Mouse (Mus musculus) spleen, adult 10 weeks (tissue): Measurements from ENCODE around the gene Pelp1. TPM values are rescaled to one million over a fixed set of nuclear protein-coding genes. Genes with fewer than 3 reads are reported as not detected.

Experiments used
- polyA plus RNA-seq: library from polyadenylated mRNA; stranded (reverse); fragments of 350-450 nt; fragmentation: Illumina TruSeq; extraction: RNeasy Lipid Tissue Mini Kit (QIAGEN cat#74804); gene quantifications from one replicate; pipeline ENCODE4 v1.2.3, GENCODE M21; 2015; ENCODE audit warnings: low replicate concordance; ENCODE audit not compliant: insufficient read depth

Gene Pelp1
- polyA plus RNA-seq = 11.0 TPM

GRCm38 (mm10) chr11:70409594-70410296 lies at the start of gene Pelp1:
Gene Pelp1 (minus strand): TSS chr11:70410031.

GRCm38 (mm10) chr11:70458688-70459600 lies 49.1 kb upstream of the Pelp1 start, which contains the start of gene Zmynd15:
Gene Zmynd15 (plus strand): TSS chr11:70459433.

DNA sequence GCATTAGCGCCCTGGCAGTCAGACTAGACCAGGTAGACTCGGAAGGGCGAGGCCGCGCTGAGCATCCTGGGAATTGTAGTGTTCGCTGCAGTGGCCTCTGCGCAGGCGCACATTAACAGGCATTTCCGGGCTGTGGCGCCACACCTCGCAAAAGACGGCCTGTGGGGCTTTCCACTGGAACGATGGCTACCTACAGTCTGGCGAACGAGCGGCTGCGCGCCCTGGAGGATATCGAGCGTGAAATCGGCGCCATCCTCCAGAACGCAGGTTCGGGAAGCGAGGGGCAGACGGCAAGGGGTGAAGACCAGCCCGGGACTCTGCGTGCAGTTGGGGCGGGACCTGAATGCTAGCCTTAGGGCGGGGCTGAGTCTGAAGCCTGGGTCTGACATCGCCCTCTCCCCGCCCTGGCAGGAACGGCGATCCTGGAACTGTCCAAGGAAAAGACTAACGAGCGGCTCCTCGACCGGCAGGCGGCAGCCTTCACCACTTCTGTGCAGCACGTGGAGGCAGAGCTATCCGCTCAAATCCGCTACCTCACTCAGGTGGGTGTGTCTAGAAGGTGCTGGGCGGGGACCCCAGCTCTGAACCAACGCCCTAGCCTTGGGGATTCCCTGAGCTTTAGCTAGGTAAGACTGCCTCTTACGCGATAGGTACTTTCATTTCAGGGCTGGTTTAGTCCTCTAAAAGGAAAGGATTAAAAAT lies 42.1 kb upstream of the Pelp1 start, which contains the start of gene Med11:
TSS of gene Med11 (plus strand) at position 123 of the 702 bp plus-strand sequence.

DNA sequence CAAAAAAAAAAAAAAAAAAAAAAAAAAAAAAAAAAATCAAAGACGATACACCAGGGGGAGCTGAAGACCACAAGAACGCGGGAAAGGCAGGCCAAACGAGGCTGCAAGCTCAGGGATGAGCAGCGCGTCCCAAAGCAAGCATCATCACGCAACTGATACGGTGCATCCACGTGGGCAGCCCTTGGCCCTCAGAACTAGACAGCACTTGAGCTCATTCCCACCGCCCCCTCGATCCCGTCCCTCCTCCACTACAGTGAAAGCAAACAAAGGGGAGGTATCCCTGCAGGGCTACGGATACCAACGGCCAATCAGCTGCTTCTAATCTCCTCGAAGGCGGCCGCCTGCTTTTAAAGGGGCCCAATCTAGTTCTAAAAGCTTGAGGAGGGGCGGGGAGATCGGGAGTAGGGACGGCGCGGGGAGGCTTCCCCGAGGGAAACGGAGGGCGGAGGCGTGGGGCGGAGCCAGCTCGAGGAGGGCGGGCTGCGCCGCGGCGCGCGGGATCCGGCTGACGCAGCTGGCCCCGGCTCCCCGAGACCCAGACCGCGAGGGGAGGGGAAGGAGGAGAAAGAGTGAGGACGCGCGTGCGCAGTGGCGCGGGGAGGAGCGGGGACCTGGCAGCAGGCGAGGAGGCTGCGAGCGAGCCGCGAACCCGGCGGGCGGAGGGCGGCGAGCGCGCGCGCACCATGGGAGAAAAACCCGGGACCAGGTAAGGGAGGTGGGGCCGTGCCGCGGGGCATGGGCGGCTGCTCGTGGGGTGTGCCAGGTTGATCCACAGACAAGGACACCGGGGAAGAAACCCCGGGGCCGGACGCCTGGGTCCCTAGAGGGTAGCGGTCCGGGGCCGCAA lies 22.4 kb upstream of the Pelp1 start, which contains the start of gene Arrb2:
TSS of gene Arrb2 (plus strand) at position 588 of the 847 bp plus-strand sequence.

GRCm38 (mm10) chr11:70351868-70352267 lies 58.0 kb downstream of the Pelp1 start, which contains the start of gene Alox15:
Gene Alox15 (minus strand): TSS chr11:70352031.

Other genes starting within 250 kb of the Pelp1 start
- gene Slc16a11, start 197.3 kb downstream of the Pelp1 start, polyA plus RNA-seq = not detected
- 4.4 TPM for gene Slc16a13, start 189.0 kb downstream of the Pelp1 start, polyA plus RNA-seq
- 6.9 TPM for gene Bcl6b, start 180.2 kb downstream of the Pelp1 start, polyA plus RNA-seq
- gene 0610010K14Rik, start 172.1 kb downstream of the Pelp1 start, polyA plus RNA-seq = 38.9 TPM
- 2.0 TPM for gene Gm21988, start 170.2 kb downstream of the Pelp1 start, polyA plus RNA-seq
- gene Rnasek, start 170.2 kb downstream of the Pelp1 start, polyA plus RNA-seq = 43.9 TPM
- 8.8 TPM for gene Alox12, start 154.7 kb downstream of the Pelp1 start, polyA plus RNA-seq
- not detected for gene Alox12e, start 87.4 kb downstream of the Pelp1 start, polyA plus RNA-seq
- 0.58 TPM for gene Alox15, start 58.0 kb downstream of the Pelp1 start, polyA plus RNA-seq
- gene Arrb2, start 22.6 kb upstream of the Pelp1 start, polyA plus RNA-seq = 94.8 TPM
- gene Med11, start 41.9 kb upstream of the Pelp1 start, polyA plus RNA-seq = 40.8 TPM
- gene Zmynd15, start 49.4 kb upstream of the Pelp1 start, polyA plus RNA-seq = 4.9 TPM
- 36.3 TPM for gene Cxcl16, start 50.0 kb upstream of the Pelp1 start, polyA plus RNA-seq
- 2.2 TPM for gene Tm4sf5, start 95.2 kb upstream of the Pelp1 start, polyA plus RNA-seq
- gene Vmo1, start 104.6 kb upstream of the Pelp1 start, polyA plus RNA-seq = not detected
- gene Gltpd2, start 109.2 kb upstream of the Pelp1 start, polyA plus RNA-seq = not detected
- 92.2 TPM for gene Psmb6, start 115.3 kb upstream of the Pelp1 start, polyA plus RNA-seq
- gene Gm40193, start 122.9 kb upstream of the Pelp1 start, polyA plus RNA-seq = not detected
- gene Pld2, start 130.0 kb upstream of the Pelp1 start, polyA plus RNA-seq = 8.9 TPM
- 52.0 TPM for gene Mink1, start 152.8 kb upstream of the Pelp1 start, polyA plus RNA-seq
- gene 4930544D05Rik, start 205.8 kb upstream of the Pelp1 start, polyA plus RNA-seq = not detected
- 0.47 TPM for gene Chrne, start 209.2 kb upstream of the Pelp1 start, polyA plus RNA-seq
- 3.7 TPM for gene Gp1ba, start 229.1 kb upstream of the Pelp1 start, polyA plus RNA-seq
- 203 TPM for gene Rnf167, start 237.2 kb upstream of the Pelp1 start, polyA plus RNA-seq
- gene Slc25a11, start 237.4 kb upstream of the Pelp1 start, polyA plus RNA-seq = 93.8 TPM
- gene Pfn1, start 244.6 kb upstream of the Pelp1 start, polyA plus RNA-seq = 1,849 TPM
- gene Eno3, start 247.2 kb upstream of the Pelp1 start, polyA plus RNA-seq = 22.1 TPM